Mouse (Mus musculus): ENCODE results near the gene Pkp3.

DNA sequence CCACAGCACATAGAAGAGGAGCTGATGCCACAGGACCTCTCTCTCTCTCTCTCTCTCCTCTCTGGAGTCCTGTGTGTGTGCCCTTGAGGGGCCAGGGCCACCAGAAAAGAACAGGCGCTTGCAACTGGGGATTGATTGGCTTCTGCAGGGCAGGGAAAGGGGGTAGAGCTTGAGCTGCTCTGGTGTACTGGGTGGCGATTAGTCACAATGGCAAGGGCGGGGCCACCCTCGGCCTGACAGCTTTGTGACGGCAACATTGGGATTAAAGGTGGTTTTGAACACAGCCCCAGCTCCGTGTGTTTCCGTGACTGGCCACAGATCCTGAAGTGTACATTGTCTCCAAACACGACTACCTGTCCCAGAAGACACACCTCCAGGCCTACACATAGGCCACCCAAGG is 12.2 kb downstream of the Pkp3 start:
- TF ChIP-seq CTCF (IDR thresholded peaks at IDR 0.05; ENCODE audit: insufficient read depth, low read depth, low read length) (no peak), POLR2A (IDR thresholded peaks at IDR 0.05; ENCODE audit: insufficient read depth, low read depth, low read length) (no peak)
